Mouse (Mus musculus) intestine, embryonic 15.5 days (tissue): ENCODE results near the gene Fbxl2. TPM values are rescaled to one million over a fixed set of nuclear protein-coding genes. Genes with fewer than 3 reads are reported as not detected.
A peak's percentile ranks its signal among the peaks of the same experiment; 100 is the strongest.

Source experiments
- ATAC-seq: fragments of 200-750 bp; cut with Nextera tagmentation; 2 replicates; pipeline ENCODE4 v1.8.0; 2017; ENCODE audit warnings: moderate TSS enrichment, moderate library complexity
- H3K27ac ChIP-seq: fragments of 300-500 bp; sonication (generic); 2 replicates; pipeline ENCODE4 v1.5.1; 2015; ENCODE audit warnings: mild to moderate bottlenecking, inconsistent platforms
- H3K27me3 ChIP-seq: fragments of 300-500 bp; sonication (generic); replicated peaks from 2 replicates; pipeline ENCODE4 v1.6.1; 2015; ENCODE audit warnings: inconsistent platforms
- H3K36me3 ChIP-seq: fragments of 300-500 bp; sonication (generic); 2 replicates; pipeline ENCODE4 v1.6.1; 2015; ENCODE audit warnings: inconsistent platforms
- H3K4me1 ChIP-seq: fragments of 300-500 bp; sonication (generic); replicated peaks from 2 replicates; pipeline ENCODE4 v1.6.1; 2015; ENCODE audit warnings: inconsistent platforms
- H3K4me2 ChIP-seq: fragments of 300-500 bp; sonication (generic); replicated peaks from 2 replicates; pipeline ENCODE4 v1.6.1; 2015; ENCODE audit warnings: mild to moderate bottlenecking, inconsistent platforms
- H3K4me3 ChIP-seq: fragments of 300-500 bp; sonication (generic); replicated peaks from 2 replicates; pipeline ENCODE4 v1.5.1; 2015; ENCODE audit warnings: inconsistent platforms
- H3K9ac ChIP-seq: fragments of 300-500 bp; sonication (generic); 2 replicates; pipeline ENCODE4 v1.6.1; 2015; ENCODE audit warnings: inconsistent platforms
- H3K9me3 ChIP-seq: fragments of 300-500 bp; sonication (generic); 2 replicates; pipeline ENCODE4 v1.6.1; 2016; ENCODE audit warnings: inconsistent platforms
- WGBS: fragments of 180-500 bp; shearing (Covaris S2); methylation state at CpG from one replicate; pipeline ENCODE4 v1.1.7; 2015; 5-methylcytosine and 5-hydroxymethylcytosine counted together
- polyA plus RNA-seq: library from polyadenylated mRNA; unstranded; fragments of >200 nt; fragmentation: Nextera tagmentation; extraction: Ambion mirVana; gene quantifications from 2 replicates; pipeline ENCODE4 v1.2.1, GENCODE M21; 2015

Fbxl2 gene
- polyA plus RNA-seq, 1 experiment from 2014 or later: 3.2 TPM

DNA sequence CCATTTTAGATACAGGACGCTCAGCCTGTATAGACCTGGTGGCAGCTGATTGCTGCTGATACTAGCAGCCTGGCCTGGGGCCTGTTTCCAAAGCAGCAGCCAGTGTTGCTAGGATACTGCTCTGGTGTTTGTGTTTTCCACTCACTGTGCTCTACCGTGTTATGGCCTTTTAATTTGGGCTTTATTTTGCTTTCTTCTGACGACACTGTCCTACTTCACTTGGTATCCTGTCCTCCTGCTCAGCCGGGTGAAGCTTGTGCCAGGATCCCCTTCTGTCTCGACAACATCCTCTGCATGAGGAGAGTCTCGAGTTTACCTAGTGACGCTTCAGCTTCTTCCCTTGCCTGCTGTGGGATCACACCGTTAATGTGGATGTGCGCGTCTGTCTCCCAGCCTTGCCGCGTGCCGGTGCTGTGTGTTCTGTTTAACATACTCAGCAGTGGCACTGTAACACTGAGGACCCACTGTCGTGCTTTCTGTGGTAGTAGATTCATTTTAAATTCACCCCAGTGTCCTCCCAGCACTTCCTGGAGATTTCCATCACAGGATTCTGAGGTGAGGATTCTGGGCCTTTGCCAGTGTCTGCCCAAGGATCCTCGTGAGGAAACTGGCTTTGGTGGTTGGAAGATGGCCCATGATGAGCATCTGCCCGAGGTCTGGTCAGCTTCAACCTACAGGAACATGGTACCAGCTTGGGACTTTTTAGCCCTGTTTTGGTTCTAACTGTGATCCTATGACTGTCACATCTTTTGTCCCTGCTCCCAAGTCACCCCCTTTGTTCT lies 64.7 kb downstream of the Fbxl2 start:
- WGBS: 66% methylated on average over 16 of the region's 16 CpGs
- ATAC-seq: 0 out of 2 replicates have a peak, but pooled peaks have one; percentile 32

DNA sequence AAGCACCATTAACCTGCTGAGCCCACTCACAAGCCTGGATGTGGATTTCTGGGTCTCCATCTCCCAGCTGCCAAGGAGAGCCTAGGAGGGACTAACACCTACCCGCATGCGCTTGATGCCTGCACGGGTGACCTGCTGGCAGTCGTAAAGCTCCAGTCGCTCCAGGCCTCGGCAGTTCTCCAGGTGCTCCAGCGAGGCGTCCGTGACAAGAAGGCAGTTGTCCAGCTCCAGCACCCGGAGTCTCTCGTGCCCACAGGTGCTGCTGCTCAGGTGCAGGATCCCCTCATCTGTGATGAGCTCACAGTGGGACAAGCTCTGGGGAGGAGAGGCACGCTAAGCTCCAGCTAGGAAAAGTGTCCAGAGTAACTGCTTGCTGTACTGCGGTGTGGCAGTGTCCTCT lies 66.6 kb downstream of the Fbxl2 start:
- H3K9ac ChIP-seq: no peak overlapping the region
- H3K27me3 ChIP-seq: no peaks in the 10 kb centered on the region
- no peak overlapping the region for H3K27ac ChIP-seq
- H3K36me3 ChIP-seq: peaks cover 10% of the 10 kb centered on the region
- H3K4me2 ChIP-seq: no peak overlapping the region
- H3K9me3 ChIP-seq: no peaks in the 10 kb centered on the region
- ATAC-seq: no peak; the same call in 1 of the 2 replicates
- 86% methylated on average over 13 of the region's 13 CpGs for WGBS
- H3K4me1 ChIP-seq: no peaks in the 10 kb centered on the region
- H3K4me3 ChIP-seq: no peak overlapping the region

More for the DNA sequence above, 64.7 kb downstream of the Fbxl2 start:
- peaks cover 4% of the 10 kb centered on the region; the same call in 1 of the 2 replicates for H3K36me3 ChIP-seq
- no peaks in the 10 kb centered on the region for H3K27me3 ChIP-seq
- no peak overlapping the region for H3K27ac ChIP-seq
- no peaks in the 10 kb centered on the region for H3K9me3 ChIP-seq
- no peak overlapping the region for H3K9ac ChIP-seq
- H3K4me2 ChIP-seq: no peak overlapping the region
- H3K4me1 ChIP-seq: no peaks in the 10 kb centered on the region
- no peak overlapping the region for H3K4me3 ChIP-seq

DNA sequence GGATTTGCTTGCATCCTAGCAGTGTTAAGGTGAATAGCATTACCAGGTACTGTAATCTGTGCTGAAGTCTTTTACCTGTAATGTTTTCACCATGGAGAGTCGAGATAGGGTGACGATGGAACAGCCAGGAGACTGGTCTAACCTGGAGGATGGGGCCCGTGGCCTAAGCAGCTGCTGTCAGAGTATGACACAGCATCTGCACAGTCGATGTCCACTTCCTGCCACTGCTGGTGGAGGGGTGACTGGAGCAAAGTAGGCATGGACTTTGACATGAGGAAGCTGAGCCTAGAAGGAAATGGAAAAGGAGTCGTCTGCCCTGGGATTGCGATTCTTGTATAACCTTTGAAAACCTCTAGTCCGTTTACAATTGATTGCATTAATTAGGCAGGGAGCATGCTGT lies 67.3 kb downstream of the Fbxl2 start:
- no peak overlapping the region for H3K4me3 ChIP-seq
- H3K9ac ChIP-seq: no peak overlapping the region
- H3K36me3 ChIP-seq: peaks cover 15% of the 10 kb centered on the region
- no peaks in the 10 kb centered on the region for H3K9me3 ChIP-seq
- H3K27me3 ChIP-seq: no peaks in the 10 kb centered on the region
- no peaks in the 10 kb centered on the region for H3K4me1 ChIP-seq
- 64% methylated on average over 7 of the region's 7 CpGs for WGBS
- H3K27ac ChIP-seq: no peak overlapping the region
- H3K4me2 ChIP-seq: no peak overlapping the region
- ATAC-seq: peak; percentile 88

DNA sequence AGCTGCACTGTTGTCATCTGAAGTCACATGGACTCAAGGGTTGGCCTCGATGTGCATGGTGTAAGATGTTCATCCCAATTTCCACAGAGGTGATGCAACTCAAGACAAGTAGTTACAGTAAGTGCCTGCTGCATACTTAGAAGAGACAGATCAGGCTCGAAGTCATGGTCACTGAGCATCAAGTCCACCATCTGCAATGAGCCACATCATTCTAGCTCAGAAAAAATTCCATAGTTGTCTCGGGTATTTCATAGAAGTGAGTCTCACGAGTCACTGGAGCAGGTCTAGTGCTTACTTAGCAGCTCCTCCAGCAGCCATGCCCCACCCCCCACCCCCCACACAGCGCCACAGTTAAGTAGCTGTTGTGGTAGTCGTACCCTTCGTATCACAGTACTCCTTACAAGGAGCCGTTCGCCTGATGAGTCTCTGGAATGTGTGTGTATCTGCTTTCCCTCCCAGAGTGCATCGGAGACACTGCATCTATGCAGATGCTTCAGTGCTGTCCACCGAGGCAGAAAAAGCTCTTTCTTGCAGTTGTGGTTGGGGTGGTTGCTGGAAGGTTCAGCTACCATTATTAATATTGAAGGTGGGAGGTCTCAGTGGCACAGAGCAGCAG lies 68.7 kb downstream of the Fbxl2 start:
- H3K36me3 ChIP-seq: peaks cover 21% of the 10 kb centered on the region
- no peak for ATAC-seq
- no peak overlapping the region for H3K4me2 ChIP-seq
- no peak overlapping the region for H3K27ac ChIP-seq
- H3K9me3 ChIP-seq: no peaks in the 10 kb centered on the region
- 85% methylated on average over 11 of the region's 11 CpGs for WGBS
- H3K4me1 ChIP-seq: no peaks in the 10 kb centered on the region
- H3K4me3 ChIP-seq: no peak overlapping the region
- no peak overlapping the region for H3K9ac ChIP-seq
- no peaks in the 10 kb centered on the region for H3K27me3 ChIP-seq

DNA sequence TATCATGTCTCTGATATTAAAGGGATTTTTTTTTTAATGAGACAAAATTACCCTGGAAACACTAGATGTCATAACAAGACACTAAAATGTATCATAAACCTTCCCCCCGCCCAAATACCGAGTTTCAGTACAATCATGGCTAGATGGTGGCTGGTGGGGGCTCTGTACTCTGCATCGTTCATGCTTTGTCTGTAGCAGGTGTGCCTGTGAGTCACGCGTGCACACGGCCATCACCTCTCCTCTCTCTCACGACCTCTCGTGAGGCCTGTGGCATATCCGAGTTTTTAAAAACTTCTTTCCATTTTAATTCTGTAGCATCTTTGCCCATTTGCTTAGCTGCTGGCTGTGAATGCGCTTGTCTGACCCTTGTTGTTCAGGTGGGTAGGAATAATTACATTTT lies 69.7 kb downstream of the Fbxl2 start:
- ATAC-seq: no peak
- Histone ChIP-seq H3K9me3 (no peaks in the 10 kb centered on the region), H3K27me3 (no peaks in the 10 kb centered on the region), H3K4me1 (no peaks in the 10 kb centered on the region), H3K9ac (no peak overlapping the region), H3K4me3 (no peak overlapping the region), H3K27ac (no peak overlapping the region), H3K36me3 (peaks cover 21% of the 10 kb centered on the region), H3K4me2 (no peak overlapping the region)
- 91% methylated on average over 10 of the region's 10 CpGs for WGBS

DNA sequence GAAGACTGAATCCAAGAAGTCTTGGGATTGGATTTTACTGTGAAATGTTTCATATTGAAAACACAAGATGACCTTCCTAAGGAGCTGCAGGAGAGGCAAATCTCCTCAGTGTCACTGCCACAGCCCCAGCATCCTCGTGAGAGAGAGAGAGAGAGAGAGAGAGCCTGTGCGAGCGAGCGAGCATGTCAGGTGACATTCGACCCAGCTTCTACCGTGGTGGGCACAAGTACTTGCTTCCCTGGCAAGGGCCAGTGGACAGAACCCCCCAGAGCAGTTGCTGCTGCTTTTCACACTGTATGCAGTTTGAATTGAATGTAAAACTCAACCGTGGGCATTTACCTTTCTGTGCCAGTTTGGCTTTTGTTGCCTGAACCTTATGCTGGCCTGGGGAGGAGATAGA lies 70.5 kb downstream of the Fbxl2 start:
- Histone ChIP-seq H3K36me3 (peaks cover 25% of the 10 kb centered on the region), H3K4me2 (no peak overlapping the region), H3K4me3 (no peak overlapping the region), H3K9me3 (no peaks in the 10 kb centered on the region), H3K4me1 (no peaks in the 10 kb centered on the region), H3K27me3 (no peaks in the 10 kb centered on the region), H3K27ac (no peak overlapping the region), H3K9ac (no peak overlapping the region)
- ATAC-seq: no peak
- WGBS: 79% methylated on average over 7 of the region's 7 CpGs

- Histone ChIP-seq H3K27me3 (no peaks in the 10 kb centered on the region), H3K4me2 (no peak overlapping the region), H3K9ac (no peak overlapping the region), H3K4me1 (no peaks in the 10 kb centered on the region), H3K9me3 (no peaks in the 10 kb centered on the region), H3K4me3 (no peak overlapping the region), H3K36me3 (peaks cover 26% of the 10 kb centered on the region), H3K27ac (no peak overlapping the region)
- ATAC-seq: no peak
- WGBS: 92% methylated on average over 4 of the region's 4 CpGs
Observed at GRCm38 (mm10) chr9:113974945-113975344, 71.0 kb downstream of the Fbxl2 start.

DNA sequence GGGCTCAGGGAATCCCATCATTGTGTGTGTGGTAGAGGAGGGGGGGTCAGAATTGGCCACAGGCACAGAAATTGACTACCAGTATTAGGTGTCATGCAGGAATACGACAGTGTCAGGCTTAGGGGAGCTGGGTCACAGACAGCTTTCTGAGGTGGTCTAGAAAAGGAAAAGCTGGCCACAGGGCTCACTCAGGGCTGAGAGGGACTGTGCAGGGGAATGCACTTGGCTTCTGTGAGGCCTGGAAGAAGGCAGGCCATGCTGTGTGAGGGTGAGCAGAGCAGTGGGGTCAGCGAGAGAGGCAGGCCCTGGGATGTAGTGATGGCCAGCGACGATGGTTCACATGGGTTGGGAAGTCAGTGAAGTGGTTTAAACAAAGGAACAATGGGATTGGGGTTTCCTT lies 72.1 kb downstream of the Fbxl2 start:
- Histone ChIP-seq H3K9me3 (no peaks in the 10 kb centered on the region), H3K36me3 (peaks cover 29% of the 10 kb centered on the region), H3K4me2 (no peak overlapping the region), H3K9ac (no peak overlapping the region), H3K27ac (no peak overlapping the region), H3K4me3 (no peak overlapping the region), H3K4me1 (no peaks in the 10 kb centered on the region), H3K27me3 (no peaks in the 10 kb centered on the region)
- ATAC-seq: no peak
- 93% methylated on average over 4 of the region's 4 CpGs for WGBS

DNA sequence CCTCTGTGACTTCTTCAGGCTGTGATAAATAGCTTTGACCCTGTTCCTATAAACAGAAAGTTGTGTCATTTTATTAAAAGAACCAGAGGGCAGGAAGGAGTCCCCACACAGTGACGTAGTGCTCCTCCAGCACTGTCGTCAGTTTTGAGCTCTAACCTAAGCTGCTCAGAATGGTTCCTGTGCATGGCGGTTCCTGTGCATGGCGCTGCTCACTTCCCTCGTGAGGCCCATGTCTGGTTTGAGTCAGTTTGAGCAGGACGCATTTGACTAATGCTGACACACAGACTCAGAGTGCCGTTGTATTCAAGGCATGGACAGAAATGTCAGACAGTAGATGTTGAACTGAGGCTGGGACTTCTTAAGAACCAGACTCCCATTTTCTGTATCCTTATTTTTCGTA lies 74.4 kb downstream of the Fbxl2 start:
- no peaks in the 10 kb centered on the region for H3K4me1 ChIP-seq
- no peaks in the 10 kb centered on the region for H3K27me3 ChIP-seq
- H3K9me3 ChIP-seq: no peaks in the 10 kb centered on the region
- no peak overlapping the region for H3K9ac ChIP-seq
- H3K36me3 ChIP-seq: peaks cover 31% of the 10 kb centered on the region
- H3K4me3 ChIP-seq: no peak overlapping the region
- no peak overlapping the region for H3K4me2 ChIP-seq
- no peak for ATAC-seq
- H3K27ac ChIP-seq: no peak overlapping the region
- 70% methylated on average over 8 of the region's 8 CpGs for WGBS

- Histone ChIP-seq H3K4me3 (no peak overlapping the region), H3K27me3 (no peaks in the 10 kb centered on the region), H3K4me1 (no peaks in the 10 kb centered on the region), H3K27ac (no peak overlapping the region), H3K4me2 (no peak overlapping the region), H3K9me3 (no peaks in the 10 kb centered on the region), H3K9ac (no peak overlapping the region), H3K36me3 (peaks cover 35% of the 10 kb centered on the region)
- 93% methylated on average over 14 of the region's 14 CpGs for whole genome bisulfite sequencing
- no peak for ATAC-seq
Observed at GRCm38 (mm10) chr9:113970041-113970440, 76.0 kb downstream of the Fbxl2 start.

GRCm38 (mm10) chr9:113969399-113969798 lies 76.6 kb downstream of the Fbxl2 start:
- Histone ChIP-seq H3K27ac (no peak overlapping the region), H3K4me3 (no peak overlapping the region), H3K4me2 (no peak overlapping the region), H3K9ac (no peak overlapping the region), H3K36me3 (peaks cover 38% of the 10 kb centered on the region), H3K4me1 (no peaks in the 10 kb centered on the region), H3K9me3 (no peaks in the 10 kb centered on the region), H3K27me3 (no peaks in the 10 kb centered on the region)
- no peak for ATAC-seq
- WGBS: 93% methylated on average over 8 of the region's 8 CpGs

GRCm38 (mm10) chr9:113968967-113969366 lies 77.0 kb downstream of the Fbxl2 start:
- WGBS: 82% methylated on average over 7 of the region's 7 CpGs
- no peak overlapping the region for H3K4me2 ChIP-seq
- ATAC-seq: peak; percentile 86

DNA sequence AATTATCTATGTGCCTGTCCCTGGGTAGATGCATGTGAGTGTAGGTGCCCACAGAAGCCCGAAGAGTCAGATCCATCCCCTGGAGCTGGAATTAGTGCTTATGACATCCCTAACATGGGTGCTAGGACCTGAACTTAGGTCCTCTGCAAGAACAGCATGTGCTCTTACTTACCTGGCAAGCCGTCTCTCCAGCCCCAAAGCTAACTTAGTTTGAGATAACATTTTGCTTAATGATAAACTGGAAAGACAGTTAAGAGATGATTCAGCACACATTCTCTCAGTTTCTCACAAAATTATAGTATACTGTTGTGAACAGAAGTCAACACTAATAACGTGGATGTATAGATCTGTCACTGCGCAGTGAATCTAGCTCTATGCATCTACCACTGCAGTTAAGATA lies 79.2 kb downstream of the Fbxl2 start:
- Histone ChIP-seq H3K36me3 (peaks cover 32% of the 10 kb centered on the region), H3K27ac (no peak overlapping the region), H3K4me3 (no peak overlapping the region), H3K4me2 (no peak overlapping the region), H3K9ac (no peak overlapping the region), H3K27me3 (no peaks in the 10 kb centered on the region), H3K4me1 (no peaks in the 10 kb centered on the region), H3K9me3 (no peaks in the 10 kb centered on the region)
- 93% methylated on average over 4 of the region's 4 CpGs for WGBS
- ATAC-seq: no peak

More at GRCm38 (mm10) chr9:113968967-113969366, 77.0 kb downstream of the Fbxl2 start:
- Histone ChIP-seq H3K4me1 (no peaks in the 10 kb centered on the region), H3K9ac (no peak overlapping the region), H3K27me3 (no peaks in the 10 kb centered on the region), H3K9me3 (no peaks in the 10 kb centered on the region), H3K4me3 (no peak overlapping the region), H3K27ac (no peak overlapping the region), H3K36me3 (peaks cover 35% of the 10 kb centered on the region)
